Mouse (Mus musculus) erythroblast, embryonic 14.5 days (primary cell): ENCODE data around the gene Fdxr.

ENCODE experiments used
- GATA1 ChIP-seq: IDR thresholded peaks from 2 replicates; pipeline ENCODE4 v1.6.1; 2012; ENCODE audit warnings: low read length, inconsistent platforms, mixed read lengths
- TAL1 ChIP-seq: IDR thresholded peaks from 3 replicates; pipeline ENCODE4 v1.6.1; 2012; ENCODE audit warnings: low read length, inconsistent platforms, mixed read lengths

DNA sequence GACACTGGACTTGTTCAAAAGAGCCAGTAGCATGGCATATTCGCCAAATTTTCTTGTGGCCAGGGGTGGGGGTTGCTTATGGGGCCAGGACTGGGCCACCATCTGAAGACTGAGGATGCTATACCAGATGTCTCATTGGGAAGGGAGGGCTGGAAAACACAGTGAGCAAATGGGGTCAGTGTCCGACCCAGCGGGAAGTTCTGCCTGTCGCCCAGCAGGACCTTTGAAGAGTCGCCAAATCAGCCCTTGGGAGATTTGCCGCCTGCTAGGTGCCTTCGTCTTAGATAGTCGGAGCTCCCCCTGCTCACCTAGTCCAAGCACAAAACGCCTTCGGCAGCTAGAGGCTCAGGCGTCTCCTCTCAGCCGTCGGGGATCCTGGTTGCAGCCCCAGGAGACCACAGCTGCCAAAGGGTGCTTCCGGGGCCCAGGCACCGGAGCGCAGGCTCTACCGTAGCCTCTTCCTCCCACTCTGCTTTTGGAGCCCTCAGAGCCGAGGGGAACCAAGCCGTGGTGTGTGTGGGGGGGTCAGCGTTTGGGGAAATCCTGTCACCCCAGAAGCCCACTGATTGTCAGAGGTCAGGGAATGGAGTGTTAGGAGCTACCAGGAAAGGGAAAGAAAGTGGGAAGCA, 11.0 kb downstream of the Fdxr start:
- TF ChIP-seq TAL1 (no peak), GATA1 (no peak)
